26 mouse cellular contexts compared by ENCODE assay signal in the genomic region with DNA sequence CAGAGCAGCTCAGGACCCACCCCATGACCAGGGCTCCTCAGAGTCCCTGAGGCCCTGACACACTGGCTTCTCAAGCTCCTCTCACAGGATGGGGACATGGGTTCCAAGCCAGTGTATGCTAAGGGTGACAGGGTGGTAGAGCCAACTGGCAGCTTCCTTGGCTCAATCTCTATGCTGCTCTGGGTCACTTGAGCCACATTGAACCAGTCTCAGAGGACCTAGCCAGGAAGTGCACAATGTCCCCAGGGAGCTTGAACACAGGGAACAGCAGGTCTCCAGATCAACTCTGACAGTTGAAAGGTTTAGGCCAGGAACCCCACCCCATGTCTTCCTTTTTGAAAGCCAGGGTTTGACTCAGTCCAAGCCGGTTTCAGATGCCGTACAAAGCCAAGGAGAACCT.
DNase-seq lines count a peak whose midpoint lies in the region; ATAC-seq and TF ChIP-seq lines count a peak whose summit lies in the region.
"Had no signal": no experiment of that assay in that cellular context is flagged by ENCODE, and none has a peak within 500 bp of the region (broad histone marks: within the 10 kb centered on the region; RNA-seq: fewer than 3 reads in every experiment).

No protein-coding gene starts in this region.

- no peak overlapping the region for H3K4me2 ChIP-seq in kidney, embryonic 14.5 days (replicated peaks; ENCODE audit: low read depth, low read length)
- no peak overlapping the region for H3K4me2 ChIP-seq in liver, embryonic 12.5 days
- H3K4me2 ChIP-seq: embryonic facial prominence, embryonic 13.5 days; forebrain, embryonic 12.5 days; forebrain, embryonic 15.5 days; heart, embryonic 11.5 days; hindbrain, embryonic 12.5 days; hindbrain, embryonic 15.5 days had no signal

- ATAC-seq in kidney, embryonic 14.5 days (ENCODE audit: low FRiP score, low TSS enrichment): no peak
- ATAC-seq in liver, embryonic 12.5 days: no peak
- ATAC-seq: forebrain, embryonic 15.5 days; Patski had no signal

- no peak for TF ChIP-seq CTCF in liver, adult 2 months (IDR thresholded peaks at IDR 0.05; ENCODE audit: low read depth, low read length)

- no peak for TF ChIP-seq POLR2A in liver, adult 2 months (IDR thresholded peaks at IDR 0.05; ENCODE audit: extremely low read depth, insufficient read depth, low read length)

- no peaks in the 10 kb centered on the region for H3K79me2 ChIP-seq in liver, adult 2 months (ENCODE audit: control insufficient read depth, insufficient read depth, low read length)

- no peaks in the 10 kb centered on the region for H3K36me3 ChIP-seq in kidney, embryonic 14.5 days (ENCODE audit: control insufficient read depth, insufficient read depth, low read length)
- H3K36me3 ChIP-seq in liver, adult 2 months (ENCODE audit: control insufficient read depth, insufficient read depth, low read length): no peaks in the 10 kb centered on the region
- H3K36me3 ChIP-seq in liver, embryonic 12.5 days: no peaks in the 10 kb centered on the region
- H3K36me3 ChIP-seq: embryonic facial prominence, embryonic 10.5 days; embryonic facial prominence, embryonic 13.5 days; forebrain, embryonic 12.5 days; forebrain, embryonic 15.5 days; G1E; hindbrain, embryonic 12.5 days; hindbrain, embryonic 15.5 days had no signal

- no peak overlapping the region for H3K4me3 ChIP-seq in kidney, embryonic 14.5 days (ENCODE audit: low read length)
- H3K4me3 ChIP-seq in liver, adult 2 months (ENCODE audit: insufficient read depth, low read depth, low read length): no peak overlapping the region
- no peak overlapping the region for H3K4me3 ChIP-seq in liver, embryonic 12.5 days
- H3K4me3 ChIP-seq: embryonic facial prominence, embryonic 10.5 days; embryonic facial prominence, embryonic 13.5 days; erythroblast, embryonic 14.5 days; forebrain, embryonic 12.5 days; forebrain, embryonic 15.5 days; heart, adult 2 months; hindbrain, embryonic 12.5 days; hindbrain, embryonic 15.5 days had no signal

- 88% methylated on average over 2 of the region's 2 CpGs for WGBS in kidney, embryonic 14.5 days
- 84% methylated on average over 2 of the region's 2 CpGs for WGBS in liver, adult 2 months
- 65% methylated on average over 2 of the region's 2 CpGs for WGBS in liver, embryonic 12.5 days (ENCODE audit: insufficient replicate concordance)

- no peaks in the 10 kb centered on the region for H3K9me3 ChIP-seq in kidney, embryonic 14.5 days (ENCODE audit: control insufficient read depth, low read length)
- H3K9me3 ChIP-seq in liver, embryonic 12.5 days (replicated peaks): no peaks in the 10 kb centered on the region
- H3K9me3 ChIP-seq: embryonic facial prominence, embryonic 10.5 days; embryonic facial prominence, embryonic 13.5 days; forebrain, embryonic 12.5 days; forebrain, embryonic 15.5 days; hindbrain, embryonic 12.5 days; hindbrain, embryonic 15.5 days had no signal

- no peak overlapping the region for H3K9ac ChIP-seq in kidney, embryonic 14.5 days (ENCODE audit: low read depth, low read length)
- no peak overlapping the region for H3K9ac ChIP-seq in liver, adult 2 months (ENCODE audit: low read depth, low read length)
- H3K9ac ChIP-seq in liver, embryonic 12.5 days: no peak overlapping the region
- H3K9ac ChIP-seq: embryonic facial prominence, embryonic 13.5 days; forebrain, embryonic 12.5 days; forebrain, embryonic 15.5 days; hindbrain, embryonic 12.5 days; hindbrain, embryonic 15.5 days had no signal

- H3K4me1 ChIP-seq in kidney, embryonic 14.5 days (ENCODE audit: control insufficient read depth, insufficient read depth, low read length): peaks cover 9% of the 10 kb centered on the region
- no peaks in the 10 kb centered on the region for H3K4me1 ChIP-seq in liver, adult 2 months (ENCODE audit: control insufficient read depth, insufficient read depth, low read length)
- H3K4me1 ChIP-seq in liver, embryonic 12.5 days: no peaks in the 10 kb centered on the region

- no peaks in the 10 kb centered on the region for H3K27me3 ChIP-seq in kidney, embryonic 14.5 days (ENCODE audit: control insufficient read depth, insufficient read depth, low read length)
- H3K27me3 ChIP-seq in liver, adult 2 months (ENCODE audit: control insufficient read depth, insufficient read depth, low read length): no peaks in the 10 kb centered on the region
- H3K27me3 ChIP-seq in liver, embryonic 12.5 days (replicated peaks): peaks cover 51% of the 10 kb centered on the region
- H3K27me3 ChIP-seq: forebrain, embryonic 12.5 days; forebrain, embryonic 15.5 days; hindbrain, embryonic 12.5 days; hindbrain, embryonic 15.5 days had no signal

- H3K27ac ChIP-seq in kidney, embryonic 14.5 days (ENCODE audit: low read depth, low read length): no peak overlapping the region
- no peak overlapping the region for H3K27ac ChIP-seq in liver, adult 2 months (replicated peaks; ENCODE audit: insufficient read depth, low read depth, low read length)
- H3K27ac ChIP-seq in liver, embryonic 12.5 days: no peak overlapping the region
- H3K27ac ChIP-seq: embryonic facial prominence, embryonic 10.5 days; embryonic facial prominence, embryonic 13.5 days; forebrain, embryonic 12.5 days; forebrain, embryonic 15.5 days; heart, adult 2 months; hindbrain, embryonic 12.5 days; hindbrain, embryonic 15.5 days had no signal

- peak; percentile 55 for DNase-seq in adrenal gland, postnatal 14 days
- no peak for DNase-seq in adrenal gland, adult 8-10 months
- DNase-seq in kidney, adult 9 months: peak; percentile 18
- peak; percentile 33 for DNase-seq in liver, adult 2 months (ENCODE audit: extremely low read depth, low read depth, low spot score)
- no peak for DNase-seq in ovary, postnatal 36 days (ENCODE audit: low spot score)
- DNase-seq: adrenal gland, postnatal 25 days; B cell, adult 2 months; cerebellum, adult 11-12 months; cerebellum, adult 8-10 months; cerebellum, postnatal 10 days; cerebellum, postnatal 36 days; embryo, embryonic 11 days; gastrocnemius, postnatal 25 days; heart, adult 2 months had no signal

Comparison
In these comparisons a context has a peak if more than half of its experiments do, and no peak if none do; other contexts are left out.
1. DNase-seq: peak in adrenal gland, postnatal 14 days (single experiment), kidney, adult 9 months (single experiment) and liver, adult 2 months (single experiment); none in adrenal gland, adult 8-10 months (single experiment) and ovary, postnatal 36 days (single experiment).